Mouse (Mus musculus): Measurements from ENCODE around the gene Igdcc3. TPM values are rescaled to one million over a fixed set of nuclear protein-coding genes. Genes with fewer than 3 reads are reported as not detected.

Gene Igdcc3
- polyA plus RNA-seq, 1 experiment from 2014 or later, result 7.5 TPM

DNA sequence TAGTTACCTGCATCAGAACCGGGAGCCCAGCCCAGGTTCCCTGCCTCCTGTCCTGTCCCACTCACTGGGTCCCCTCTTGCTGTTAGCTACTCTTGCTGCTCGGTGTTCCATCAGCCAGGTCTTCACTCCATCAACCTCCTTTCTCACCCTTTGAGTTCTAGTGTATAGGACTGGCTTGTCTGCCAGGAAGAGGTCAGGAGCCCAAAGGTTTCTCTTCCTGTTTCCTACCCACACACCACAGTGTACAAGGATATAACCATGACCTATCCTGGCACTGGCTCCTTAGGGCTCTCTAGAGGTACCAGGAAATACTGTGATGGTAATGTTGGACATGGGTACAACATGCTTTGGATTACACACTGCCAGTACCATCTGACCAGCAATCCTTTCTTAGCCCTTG lies 27.3 kb upstream of the Igdcc3 start:
- peaks cover 22% of the 10 kb centered on the region for H3K4me1 ChIP-seq
- H3K4me2 ChIP-seq (replicated peaks), result no peak overlapping the region
- no peaks in the 10 kb centered on the region for H3K27me3 ChIP-seq
- no peak overlapping the region for H3K4me3 ChIP-seq
- H3K9me3 ChIP-seq, result no peaks in the 10 kb centered on the region
- ATAC-seq (ENCODE audit: insufficient number of reproducible peaks, insufficient read depth, low FRiP score, low TSS enrichment), result no peak
- WGBS, result 80% methylated on average over 2 of the region's 2 CpGs
- H3K36me3 ChIP-seq, result peaks cover 21% of the 10 kb centered on the region
- H3K27ac ChIP-seq, result no peak overlapping the region
- H3K9ac ChIP-seq, result no peak overlapping the region

DNA sequence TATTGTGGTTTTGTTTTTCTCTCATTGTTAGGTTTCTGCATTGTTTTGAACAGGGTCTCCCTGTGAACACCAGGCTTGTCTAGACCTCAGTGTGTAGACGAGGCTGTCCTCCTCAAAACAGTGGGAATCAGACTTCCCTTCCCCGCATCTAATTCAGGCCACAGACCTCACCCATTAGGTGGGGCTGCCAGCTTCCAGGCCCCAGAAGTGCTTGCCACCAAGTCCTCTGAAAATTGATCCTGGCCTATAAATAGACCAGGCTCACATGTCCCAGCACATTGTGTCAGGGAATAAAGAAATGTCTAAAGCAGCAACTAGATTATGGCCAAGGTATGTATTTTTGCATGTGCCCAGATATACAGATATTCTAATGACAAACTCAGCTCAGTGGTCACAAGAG lies 25.1 kb upstream of the Igdcc3 start:
- Histone ChIP-seq H3K36me3 (peaks cover 25% of the 10 kb centered on the region), H3K4me2 (replicated peaks) (no peak overlapping the region), H3K9me3 (no peaks in the 10 kb centered on the region), H3K27me3 (no peaks in the 10 kb centered on the region), H3K4me3 (no peak overlapping the region), H3K9ac (no peak overlapping the region), H3K4me1 (no peaks in the 10 kb centered on the region), H3K27ac (no peak overlapping the region)
- WGBS, result 71% methylated on average over 2 of the region's 2 CpGs
- no peak for ATAC-seq (ENCODE audit: insufficient number of reproducible peaks, insufficient read depth, low FRiP score, low TSS enrichment)

DNA sequence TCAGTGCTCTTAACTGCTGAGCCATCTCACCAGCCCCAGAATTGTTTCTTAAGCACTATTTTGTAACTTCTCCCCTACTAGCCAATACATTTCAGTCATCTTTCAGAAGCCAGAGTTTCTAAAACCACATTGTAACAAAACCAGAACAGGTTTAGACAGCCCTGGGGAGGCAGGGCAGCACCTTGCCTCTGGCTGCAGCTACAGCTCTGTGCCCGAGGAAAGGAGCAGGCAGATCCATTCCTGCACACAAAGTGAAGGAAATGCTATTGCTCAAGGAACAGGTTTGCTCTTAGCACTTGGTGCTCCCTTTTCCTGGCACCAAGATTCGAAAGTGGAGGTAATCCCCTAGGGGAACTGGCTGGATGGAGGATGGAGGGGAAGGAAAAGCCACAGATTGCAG lies 23.5 kb upstream of the Igdcc3 start:
- Histone ChIP-seq H3K4me3 (no peak overlapping the region), H3K9ac (no peak overlapping the region), H3K4me2 (replicated peaks) (no peak overlapping the region), H3K27ac (no peak overlapping the region), H3K4me1 (no peaks in the 10 kb centered on the region; the same call in 1 of the 2 replicates), H3K9me3 (no peaks in the 10 kb centered on the region), H3K27me3 (peaks cover 6% of the 10 kb centered on the region; the same call in 1 of the 2 replicates), H3K36me3 (peaks cover 25% of the 10 kb centered on the region)
- 60% methylated on average over 2 of the region's 2 CpGs for WGBS
- ATAC-seq (ENCODE audit: insufficient number of reproducible peaks, insufficient read depth, low FRiP score, low TSS enrichment), result no peak

GRCm38 (mm10) chr9:65120935-65121334 lies 20.1 kb upstream of the Igdcc3 start:
- H3K27me3 ChIP-seq, result peaks cover 18% of the 10 kb centered on the region
- no peak for ATAC-seq (ENCODE audit: insufficient number of reproducible peaks, insufficient read depth, low FRiP score, low TSS enrichment)
- H3K27ac ChIP-seq, result no peak overlapping the region
- 2% methylated on average over 3 of the region's 3 CpGs for WGBS
- no peaks in the 10 kb centered on the region for H3K9me3 ChIP-seq
- no peak overlapping the region for H3K9ac ChIP-seq
- no peak overlapping the region for H3K4me2 ChIP-seq (replicated peaks)
- H3K4me3 ChIP-seq, result no peak overlapping the region
- H3K36me3 ChIP-seq, result peaks cover 28% of the 10 kb centered on the region
- H3K4me1 ChIP-seq, result peaks cover 6% of the 10 kb centered on the region

DNA sequence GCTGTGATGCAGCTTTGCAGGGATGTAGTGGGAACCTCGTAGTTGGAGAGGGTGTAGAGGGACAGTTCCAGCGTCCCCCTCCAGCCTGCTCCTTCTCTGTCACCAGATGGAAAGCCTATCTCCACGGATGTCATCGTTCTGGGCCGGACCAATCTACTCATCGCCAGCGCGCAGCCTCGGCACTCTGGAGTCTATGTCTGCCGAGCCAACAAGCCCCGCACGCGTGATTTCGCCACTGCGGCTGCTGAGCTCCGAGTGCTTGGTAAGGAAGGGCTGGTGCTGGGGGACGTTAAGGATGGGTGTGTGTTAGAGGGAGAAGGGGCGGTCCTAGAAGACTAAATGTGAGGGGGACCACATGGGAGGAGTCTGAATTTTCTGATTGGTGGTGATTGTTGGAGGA lies 18.4 kb upstream of the Igdcc3 start:
- Histone ChIP-seq H3K4me3 (no peak overlapping the region), H3K36me3 (peaks cover 30% of the 10 kb centered on the region), H3K27ac (no peak overlapping the region), H3K9ac (no peak overlapping the region), H3K4me2 (replicated peaks) (peak overlapping the region; percentile 20), H3K9me3 (no peaks in the 10 kb centered on the region), H3K4me1 (peaks cover 6% of the 10 kb centered on the region), H3K27me3 (peaks cover 18% of the 10 kb centered on the region)
- 13% methylated on average over 18 of the region's 18 CpGs for WGBS
- ATAC-seq (ENCODE audit: insufficient number of reproducible peaks, insufficient read depth, low FRiP score, low TSS enrichment), result no peak

DNA sequence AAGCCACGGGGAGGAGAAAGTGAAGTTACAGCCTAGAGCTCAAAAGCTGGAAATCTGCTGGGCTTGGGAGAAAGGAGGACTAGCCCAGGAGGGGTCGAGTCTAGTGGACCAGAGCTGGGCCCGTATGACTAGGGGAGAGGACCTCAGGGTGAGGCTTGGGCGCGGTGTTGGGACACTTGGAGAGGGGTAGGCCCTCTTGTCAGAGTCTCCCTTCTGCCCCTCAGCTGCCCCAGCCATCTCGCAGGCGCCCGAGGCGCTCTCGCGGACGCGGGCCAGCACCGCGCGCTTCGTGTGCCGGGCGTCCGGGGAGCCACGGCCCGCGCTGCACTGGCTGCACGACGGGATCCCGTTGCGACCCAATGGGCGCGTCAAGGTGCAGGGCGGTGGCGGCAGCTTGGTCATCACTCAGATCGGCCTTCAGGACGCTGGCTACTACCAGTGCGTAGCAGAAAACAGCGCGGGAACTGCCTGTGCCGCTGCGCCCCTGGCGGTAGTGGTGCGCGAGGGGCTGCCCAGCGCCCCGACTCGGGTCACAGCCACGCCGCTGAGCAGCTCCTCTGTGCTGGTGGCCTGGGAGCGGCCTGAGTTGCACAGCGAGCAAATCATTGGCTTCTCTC lies 17.3 kb upstream of the Igdcc3 start:
- Histone ChIP-seq H3K27me3 (peaks cover 21% of the 10 kb centered on the region), H3K9ac (peak overlapping the region; percentile 69), H3K9me3 (no peaks in the 10 kb centered on the region), H3K27ac (no peak overlapping the region), H3K36me3 (peaks cover 26% of the 10 kb centered on the region), H3K4me1 (peaks cover 11% of the 10 kb centered on the region), H3K4me2 (replicated peaks) (peak overlapping the region; percentile 83), H3K4me3 (peak overlapping the region; percentile 40)
- ATAC-seq (ENCODE audit: insufficient number of reproducible peaks, insufficient read depth, low FRiP score, low TSS enrichment), result peak; percentile 57; the same call in 1 of the 2 replicates
- 4% methylated on average over 47 of the region's 48 CpGs for WGBS

DNA sequence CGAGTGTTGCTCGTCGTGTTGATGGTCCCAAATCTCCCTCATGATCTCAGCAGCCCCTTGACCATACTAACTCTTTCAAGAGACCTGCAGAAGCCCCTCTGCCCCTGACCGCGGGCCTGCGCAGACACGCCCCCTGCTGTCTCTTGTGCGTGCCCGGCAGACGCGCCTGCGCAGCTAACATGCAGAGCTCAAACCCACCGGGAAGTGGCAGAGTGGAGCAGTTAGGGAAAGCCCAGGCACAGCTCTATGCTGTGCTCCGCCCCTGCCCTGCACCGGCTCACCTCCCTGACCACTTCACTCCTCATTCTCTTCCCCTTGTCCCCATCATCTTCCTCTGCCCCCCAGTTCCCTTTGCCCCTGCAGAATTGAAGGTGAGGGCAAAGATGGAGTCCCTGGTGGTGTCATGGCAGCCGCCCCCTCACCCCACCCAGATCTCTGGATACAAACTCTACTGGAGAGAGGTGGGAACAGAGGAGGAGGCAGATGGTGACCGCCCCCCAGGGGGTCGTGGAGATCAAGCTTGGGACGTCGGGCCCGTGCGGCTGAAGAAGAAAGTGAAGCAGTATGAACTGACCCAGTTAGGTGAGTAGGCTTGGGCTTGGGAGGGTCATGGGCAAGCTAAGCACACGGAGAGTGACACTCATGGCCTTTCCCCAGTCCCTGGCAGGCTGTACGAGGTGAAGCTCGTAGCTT lies 12.7 kb upstream of the Igdcc3 start:
- H3K4me1 ChIP-seq, result peaks cover 11% of the 10 kb centered on the region; the same call in 1 of the 2 replicates
- H3K9ac ChIP-seq, result no peak overlapping the region
- no peak for ATAC-seq (ENCODE audit: insufficient number of reproducible peaks, insufficient read depth, low FRiP score, low TSS enrichment)
- peaks cover 9% of the 10 kb centered on the region for H3K27me3 ChIP-seq
- H3K27ac ChIP-seq, result no peak overlapping the region
- WGBS, result 12% methylated on average over 25 of the region's 25 CpGs
- no peak overlapping the region for H3K4me3 ChIP-seq
- peak overlapping the region; percentile 38 for H3K4me2 ChIP-seq (replicated peaks)
- peaks cover 34% of the 10 kb centered on the region for H3K36me3 ChIP-seq
- H3K9me3 ChIP-seq, result no peaks in the 10 kb centered on the region

DNA sequence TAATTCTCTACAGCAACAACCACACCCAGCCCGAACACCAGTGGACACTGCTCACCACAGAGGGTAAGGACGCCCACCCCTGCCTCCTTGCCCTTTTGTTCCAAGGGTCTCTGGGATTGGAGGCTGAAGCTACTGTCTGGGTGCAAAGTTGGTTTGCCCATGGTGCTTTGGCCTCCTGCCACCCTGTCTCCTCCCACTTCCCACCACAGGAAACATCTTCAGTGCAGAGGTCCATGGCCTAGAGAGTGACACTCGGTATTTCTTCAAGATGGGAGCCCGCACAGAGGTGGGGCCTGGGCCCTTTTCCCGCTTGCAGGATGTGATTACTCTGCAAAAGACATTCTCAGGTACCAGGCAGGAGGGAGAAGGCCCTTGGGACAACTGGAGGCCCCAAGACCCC lies 9.3 kb upstream of the Igdcc3 start:
- Histone ChIP-seq H3K27me3 (0 out of 2 replicates have a peak, but pooled peaks cover 2% of the 10 kb centered on the region), H3K9ac (no peak overlapping the region), H3K4me3 (no peak overlapping the region), H3K4me2 (replicated peaks) (no peak overlapping the region), H3K27ac (no peak overlapping the region), H3K36me3 (peaks cover 29% of the 10 kb centered on the region), H3K9me3 (no peaks in the 10 kb centered on the region), H3K4me1 (peaks cover 5% of the 10 kb centered on the region; the same call in 1 of the 2 replicates)
- ATAC-seq (ENCODE audit: insufficient number of reproducible peaks, insufficient read depth, low FRiP score, low TSS enrichment), result no peak
- WGBS, result 83% methylated on average over 5 of the region's 5 CpGs

DNA sequence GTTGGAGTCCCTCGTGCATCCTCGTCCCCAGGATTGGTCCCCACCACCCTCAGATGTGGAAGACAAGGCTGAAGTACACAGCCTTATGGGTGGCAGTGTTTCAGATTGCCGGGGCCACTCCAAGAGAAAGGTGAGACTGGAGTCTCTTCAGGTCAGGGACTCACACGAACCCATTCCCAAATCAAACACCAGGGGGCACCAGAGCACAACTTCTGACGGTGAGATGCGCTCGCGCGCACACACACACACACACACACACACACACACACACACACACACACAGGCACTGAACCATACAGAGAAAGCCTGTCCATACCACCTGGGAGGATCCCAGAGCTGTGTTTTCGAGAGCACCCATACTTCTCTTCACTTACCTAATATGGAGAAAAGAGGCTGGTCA lies 7.2 kb upstream of the Igdcc3 start:
- WGBS, result 6% methylated on average over 10 of the region's 10 CpGs
- H3K27me3 ChIP-seq, result no peaks in the 10 kb centered on the region
- no peak overlapping the region for H3K4me2 ChIP-seq (replicated peaks)
- no peak overlapping the region for H3K4me3 ChIP-seq
- H3K36me3 ChIP-seq, result peaks cover 21% of the 10 kb centered on the region
- H3K9me3 ChIP-seq, result no peaks in the 10 kb centered on the region
- no peak overlapping the region for H3K27ac ChIP-seq
- ATAC-seq (ENCODE audit: insufficient number of reproducible peaks, insufficient read depth, low FRiP score, low TSS enrichment), result no peak
- no peaks in the 10 kb centered on the region for H3K4me1 ChIP-seq
- no peak overlapping the region for H3K9ac ChIP-seq

DNA sequence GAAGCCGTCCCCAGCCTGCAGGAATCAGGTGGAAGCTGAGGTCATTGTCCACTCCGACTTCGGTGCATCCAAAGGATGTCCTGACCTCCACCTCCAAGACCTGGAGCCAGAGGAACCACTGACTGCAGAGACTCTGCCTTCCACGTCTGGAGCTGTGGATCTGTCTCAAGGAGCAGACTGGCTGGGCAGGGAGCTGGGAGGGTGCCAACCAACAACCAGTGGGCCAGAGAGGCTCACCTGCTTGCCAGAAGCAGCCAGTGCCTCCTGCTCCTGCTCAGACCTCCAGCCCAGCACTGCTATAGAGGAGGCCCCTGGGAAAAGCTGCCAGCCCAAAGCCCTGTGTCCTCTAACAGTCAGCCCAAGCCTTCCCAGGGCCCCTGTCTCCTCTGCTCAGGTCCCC lies 5.9 kb upstream of the Igdcc3 start:
- no peak overlapping the region for H3K9ac ChIP-seq
- no peak overlapping the region for H3K27ac ChIP-seq
- no peaks in the 10 kb centered on the region for H3K9me3 ChIP-seq
- no peak overlapping the region for H3K4me3 ChIP-seq
- H3K27me3 ChIP-seq, result no peaks in the 10 kb centered on the region
- no peaks in the 10 kb centered on the region for H3K4me1 ChIP-seq
- ATAC-seq (ENCODE audit: insufficient number of reproducible peaks, insufficient read depth, low FRiP score, low TSS enrichment), result no peak
- 78% methylated on average over 4 of the region's 4 CpGs for WGBS
- no peak overlapping the region for H3K4me2 ChIP-seq (replicated peaks)
- peaks cover 19% of the 10 kb centered on the region for H3K36me3 ChIP-seq

GRCm38 (mm10) chr9:65140491-65140890 lies 498 bp upstream of the Igdcc3 start:
- Histone ChIP-seq H3K4me1 (peaks cover 10% of the 10 kb centered on the region), H3K9ac (peak overlapping the region; percentile 88), H3K27me3 (no peaks in the 10 kb centered on the region; the same call in 1 of the 2 replicates), H3K4me3 (peak overlapping the region; percentile 56), H3K27ac (peak overlapping the region; percentile 91), H3K36me3 (0 out of 2 replicates have a peak, but pooled peaks cover 4% of the 10 kb centered on the region), H3K9me3 (no peaks in the 10 kb centered on the region), H3K4me2 (replicated peaks) (peak overlapping the region; percentile 85)
- no peak for ATAC-seq (ENCODE audit: insufficient number of reproducible peaks, insufficient read depth, low FRiP score, low TSS enrichment)
- 1% methylated on average over 8 of the region's 8 CpGs for WGBS
